Mouse (Mus musculus) cerebellum, adult 9-10 months (tissue): ENCODE results near the gene Atp5b.
A peak's percentile ranks its signal among the peaks of the same experiment; 100 is the strongest.
"Not testable (repeated sequence)": the region's sequence is repeated elsewhere in the genome, so short reads cannot be mapped to it uniquely, and the experiment has no call there.

ENCODE experiments used
- DNase-seq: peaks from one replicate; pipeline ENCODE4 v3.0.0; 2022

The Atp5b gene

GRCm38 (mm10) chr10:128082880-128083421, at the start of gene Atp5b:
Atp5b (plus strand) TSS chr10:128083273.
- peak; percentile 100 for DNase-seq

GRCm38 (mm10) chr10:128036746-128037425, 46.2 kb upstream of the Atp5b start:
- no peak for DNase-seq

GRCm38 (mm10) chr10:128037921-128038320, 45.2 kb upstream of the Atp5b start:
- no peak for DNase-seq

- no peak for DNase-seq
These were observed 43.9 kb upstream of the Atp5b start for GRCm38 (mm10) chr10:128039167-128039566.

- no peak for DNase-seq
These were observed 43.2 kb upstream of the Atp5b start for GRCm38 (mm10) chr10:128039858-128040257.

GRCm38 (mm10) chr10:128040293-128040692, 42.8 kb upstream of the Atp5b start:
- DNase-seq: no peak

GRCm38 (mm10) chr10:128041636-128042035, 41.4 kb upstream of the Atp5b start:
- no peak for DNase-seq

- no peak for DNase-seq
These were observed 40.6 kb upstream of the Atp5b start for GRCm38 (mm10) chr10:128042466-128042865.

GRCm38 (mm10) chr10:128043041-128043835, 39.8 kb upstream of the Atp5b start:
- no peak for DNase-seq

GRCm38 (mm10) chr10:128048157-128048556, 34.9 kb upstream of the Atp5b start:
- no peak for DNase-seq

GRCm38 (mm10) chr10:128049741-128050140, 33.3 kb upstream of the Atp5b start:
- DNase-seq: no peak

- DNase-seq: no peak
These were observed 32.7 kb upstream of the Atp5b start for GRCm38 (mm10) chr10:128050355-128050754.

GRCm38 (mm10) chr10:128051589-128051988, 31.5 kb upstream of the Atp5b start:
- no peak for DNase-seq

- DNase-seq: not testable (repeated sequence)
These were observed 30.9 kb upstream of the Atp5b start for GRCm38 (mm10) chr10:128052136-128052535.

GRCm38 (mm10) chr10:128053001-128053400, 30.1 kb upstream of the Atp5b start:
- no peak for DNase-seq

- no peak for DNase-seq
These were observed 24.9 kb upstream of the Atp5b start for GRCm38 (mm10) chr10:128058184-128058583.

GRCm38 (mm10) chr10:128058601-128059151, 24.4 kb upstream of the Atp5b start, which contains the start of gene Ptges3:
Ptges3 (plus strand) TSS chr10:128058954.
- DNase-seq: peak; percentile 97

GRCm38 (mm10) chr10:128059207-128059981, 23.7 kb upstream of the Atp5b start:
- no peak for DNase-seq

- DNase-seq: no peak
These were observed 22.0 kb upstream of the Atp5b start for GRCm38 (mm10) chr10:128061109-128061508.

GRCm38 (mm10) chr10:128062221-128062989, 20.7 kb upstream of the Atp5b start:
- no peak for DNase-seq

GRCm38 (mm10) chr10:128066072-128066471, 17.0 kb upstream of the Atp5b start:
- DNase-seq: no peak

- DNase-seq: no peak
These were observed 13.9 kb upstream of the Atp5b start for GRCm38 (mm10) chr10:128069201-128069600.
